Mouse (Mus musculus) ovary, postnatal 36 days (tissue): ENCODE results near the gene Lrig1.

Experiments
- DNase-seq: peaks from one replicate; pipeline ENCODE4 v3.0.0; 2022; ENCODE audit warnings: low spot score, mixed read lengths

Gene Lrig1

GRCm38 (mm10) chr6:94618671-94619070, 81.3 kb downstream of the Lrig1 start:
- no peak for DNase-seq

- no peak for DNase-seq
These were observed 84.0 kb downstream of the Lrig1 start for GRCm38 (mm10) chr6:94615936-94616335.

GRCm38 (mm10) chr6:94614346-94614745, 85.6 kb downstream of the Lrig1 start:
- no peak for DNase-seq

GRCm38 (mm10) chr6:94613235-94613895, 86.6 kb downstream of the Lrig1 start:
- peak; percentile 2 for DNase-seq

GRCm38 (mm10) chr6:94604546-94604945, 95.4 kb downstream of the Lrig1 start:
- DNase-seq = no peak

- DNase-seq = no peak
These were observed 95.9 kb downstream of the Lrig1 start for GRCm38 (mm10) chr6:94604072-94604471.

- DNase-seq = no peak
These were observed 98.1 kb downstream of the Lrig1 start for GRCm38 (mm10) chr6:94601811-94602210.

GRCm38 (mm10) chr6:94601101-94601500, 98.9 kb downstream of the Lrig1 start:
- no peak for DNase-seq

- no peak for DNase-seq
These were observed 100.9 kb downstream of the Lrig1 start for GRCm38 (mm10) chr6:94599016-94599415.

- no peak for DNase-seq
These were observed 101.5 kb downstream of the Lrig1 start for GRCm38 (mm10) chr6:94598421-94598820.

- peak; percentile 48 for DNase-seq
These were observed 103.0 kb downstream of the Lrig1 start for GRCm38 (mm10) chr6:94596761-94597485.

- DNase-seq = no peak
These were observed 103.8 kb downstream of the Lrig1 start for GRCm38 (mm10) chr6:94596051-94596760.

GRCm38 (mm10) chr6:94595206-94595605, 104.8 kb downstream of the Lrig1 start:
- DNase-seq = no peak

GRCm38 (mm10) chr6:94594711-94595110, 105.2 kb downstream of the Lrig1 start:
- no peak for DNase-seq

- no peak for DNase-seq
These were observed 105.8 kb downstream of the Lrig1 start for GRCm38 (mm10) chr6:94594096-94594665.

GRCm38 (mm10) chr6:94592710-94593109, 107.2 kb downstream of the Lrig1 start:
- no peak for DNase-seq

GRCm38 (mm10) chr6:94592243-94592642, 107.7 kb downstream of the Lrig1 start:
- DNase-seq = no peak

- DNase-seq = no peak
These were observed 111.6 kb downstream of the Lrig1 start for GRCm38 (mm10) chr6:94588365-94588764.

- DNase-seq = no peak
These were observed 115.0 kb downstream of the Lrig1 start for GRCm38 (mm10) chr6:94584976-94585375.

- no peak for DNase-seq
These were observed 115.7 kb downstream of the Lrig1 start for GRCm38 (mm10) chr6:94584147-94584695.

GRCm38 (mm10) chr6:94582055-94582454, 117.9 kb downstream of the Lrig1 start:
- DNase-seq = no peak

- DNase-seq = no peak
These were observed 122.0 kb downstream of the Lrig1 start for GRCm38 (mm10) chr6:94577991-94578390.
